In genomic region chr4:45513340-45513739, GRCm38 (mm10) we compare ENCODE assay signal across 8 mouse cellular contexts. TPM values are rescaled to one million over a fixed set of nuclear protein-coding genes. Genes with fewer than 3 reads are reported as not detected.
DNase-seq lines count a peak whose midpoint lies in the region; ATAC-seq lines count a peak whose summit lies in the region.

No protein-coding gene starts in this region.

- no peak overlapping the region for H3K4me3 ChIP-seq in kidney, embryonic 14.5 days (ENCODE audit: low read length)
- no peak overlapping the region for H3K4me3 ChIP-seq in brown adipose tissue, adult 24 weeks (ENCODE audit: insufficient read depth, low read depth, low read length)
- H3K4me3 ChIP-seq in hindbrain, embryonic 14.5 days (replicated peaks; ENCODE audit: low read length) = no peak overlapping the region
- H3K4me3 ChIP-seq in midbrain, embryonic 13.5 days (replicated peaks) = no peak overlapping the region

- H3K27ac ChIP-seq in kidney, embryonic 14.5 days (ENCODE audit: low read depth, low read length) = peak overlapping the region; percentile 71
- peak overlapping the region; percentile 76 for H3K27ac ChIP-seq in brown adipose tissue, adult 24 weeks (replicated peaks; ENCODE audit: low read depth, low read length)
- 0 out of 2 replicates have a peak overlapping the region, but pooled peaks have one; percentile 43 for H3K27ac ChIP-seq in hindbrain, embryonic 14.5 days
- H3K27ac ChIP-seq in midbrain, embryonic 13.5 days = 0 out of 2 replicates have a peak overlapping the region, but pooled peaks have one; percentile 62

- no peaks in the 10 kb centered on the region for H3K36me3 ChIP-seq in kidney, embryonic 14.5 days (ENCODE audit: control insufficient read depth, insufficient read depth, low read length)
- no peaks in the 10 kb centered on the region for H3K36me3 ChIP-seq in hindbrain, embryonic 14.5 days (replicated peaks; ENCODE audit: control insufficient read depth, insufficient read depth)
- no peaks in the 10 kb centered on the region for H3K36me3 ChIP-seq in midbrain, embryonic 13.5 days

- no peak overlapping the region; the same call in 1 of the 2 replicates for H3K9ac ChIP-seq in kidney, embryonic 14.5 days (ENCODE audit: low read depth, low read length)
- peak overlapping the region; percentile 22; the same call in 1 of the 2 replicates for H3K9ac ChIP-seq in hindbrain, embryonic 14.5 days
- H3K9ac ChIP-seq in midbrain, embryonic 13.5 days (replicated peaks) = peak overlapping the region; percentile 46

- WGBS in kidney, embryonic 14.5 days = 29% methylated on average over 2 of the region's 2 CpGs
- 66% methylated on average over 2 of the region's 2 CpGs for WGBS in hindbrain, embryonic 14.5 days
- WGBS in midbrain, embryonic 13.5 days = 76% methylated on average over 2 of the region's 2 CpGs

- ATAC-seq in kidney, embryonic 14.5 days (ENCODE audit: low FRiP score, low TSS enrichment) = no peak
- no peak for ATAC-seq in hindbrain, embryonic 14.5 days (ENCODE audit: low FRiP score)
- ATAC-seq in midbrain, embryonic 13.5 days = no peak

- no peak for DNase-seq in kidney, adult 11 months
- no peak for DNase-seq in hindbrain, embryonic 14.5 days (ENCODE audit: low spot score)
- DNase-seq in urinary bladder, postnatal 25 days (ENCODE audit: low spot score) = no peak
- no peak for DNase-seq in thymus, adult 18-20 months
- no peak for DNase-seq in adrenal gland, adult 2 months

- H3K27me3 ChIP-seq in kidney, embryonic 14.5 days (ENCODE audit: control insufficient read depth, insufficient read depth, low read length) = no peaks in the 10 kb centered on the region
- no peaks in the 10 kb centered on the region for H3K27me3 ChIP-seq in hindbrain, embryonic 14.5 days (ENCODE audit: control insufficient read depth, insufficient read depth, low read length)
- H3K27me3 ChIP-seq in midbrain, embryonic 13.5 days = peaks cover 24% of the 10 kb centered on the region

- no peaks in the 10 kb centered on the region for H3K9me3 ChIP-seq in kidney, embryonic 14.5 days (ENCODE audit: control insufficient read depth, low read length)
- no peaks in the 10 kb centered on the region for H3K9me3 ChIP-seq in hindbrain, embryonic 14.5 days (ENCODE audit: control insufficient read depth, low read length)
- H3K9me3 ChIP-seq in midbrain, embryonic 13.5 days = no peaks in the 10 kb centered on the region

- peak overlapping the region; percentile 33; the same call in 1 of the 2 replicates for H3K4me2 ChIP-seq in kidney, embryonic 14.5 days (replicated peaks; ENCODE audit: low read depth, low read length)
- 0 out of 2 replicates have a peak overlapping the region, but pooled peaks have one; percentile 24 for H3K4me2 ChIP-seq in hindbrain, embryonic 14.5 days (replicated peaks)
- peak overlapping the region; percentile 41 for H3K4me2 ChIP-seq in midbrain, embryonic 13.5 days (replicated peaks)

- H3K4me1 ChIP-seq in kidney, embryonic 14.5 days (ENCODE audit: control insufficient read depth, insufficient read depth, low read length) = peaks cover 63% of the 10 kb centered on the region
- H3K4me1 ChIP-seq in brown adipose tissue, adult 24 weeks (ENCODE audit: control insufficient read depth, insufficient read depth, insufficient read length, low read length) = peaks cover 46% of the 10 kb centered on the region
- H3K4me1 ChIP-seq in hindbrain, embryonic 14.5 days (replicated peaks; ENCODE audit: control insufficient read depth, insufficient read depth, low read length) = peaks cover 27% of the 10 kb centered on the region
- H3K4me1 ChIP-seq in midbrain, embryonic 13.5 days (replicated peaks) = peaks cover 55% of the 10 kb centered on the region

RNA-seq across cellular contexts. Expression of gene Shb, which starts 18.9 kb away (rescaled TPM):
- polyA plus RNA-seq in kidney, embryonic 14.5 days (2014; fragmentation: Nextera tagmentation; extraction: Ambion mirVana) = 6.0 and 6.1 TPM in 2 replicates
- 17.1 and 23.1 TPM in 2 replicates for polyA plus RNA-seq in brown adipose tissue, adult 24 weeks (2012; ENCODE audit: insufficient read depth, insufficient read length, missing spikeins)
- 8.7 and 9.9 TPM in 2 replicates for polyA plus RNA-seq in hindbrain, embryonic 14.5 days (2014; fragmentation: Nextera tagmentation; extraction: Ambion mirVana)
- 2.7 and 3.6 TPM in 2 replicates for polyA plus RNA-seq in midbrain, embryonic 13.5 days (2015; fragmentation: Nextera tagmentation; extraction: Ambion mirVana)
- total RNA-seq in adrenal gland, adult 2 months (2021) = 100 to 1,000 TPM in 1 of 2 experiments, 10 to 100 TPM in 1; 48.7 to 154 TPM
- 71.0 and 106 TPM in 2 replicates for polyA plus RNA-seq in adrenal gland, adult 2 months (2012; rRNA removed)
